Mouse (Mus musculus): Measurements from ENCODE around the gene Sntb2. TPM values are rescaled to one million over a fixed set of nuclear protein-coding genes. Genes with fewer than 3 reads are reported as not detected.

The Sntb2 gene
- total RNA-seq, 2 experiments from 2014 or later = 16.9 to 20.9 TPM

Other genes with a start within 250 kb of the Sntb2 start
- gene Has3, start 65.5 kb upstream of the Sntb2 start, total RNA-seq (2021) = under 1 TPM; 0.26 to 0.33 TPM
- gene Utp4, start 42.1 kb upstream of the Sntb2 start, total RNA-seq (2021) = 10 to 100 TPM; 48.9 to 50.9 TPM
- 10 to 100 TPM; 77.8 to 82.3 TPM for gene Vps4a, start 95.5 kb downstream of the Sntb2 start, total RNA-seq (2021)
- gene Pdf, start 112.9 kb downstream of the Sntb2 start, total RNA-seq (2021) = 10 to 100 TPM; 41.8 to 53.9 TPM
- gene Cog8, start 120.9 kb downstream of the Sntb2 start, total RNA-seq (2021) = 10 to 100 TPM; 33.2 to 35.3 TPM
- 10 to 100 TPM; 47.5 to 54.1 TPM for gene Nip7, start 121.1 kb downstream of the Sntb2 start, total RNA-seq (2021)
- gene Tmed6, start 129.9 kb downstream of the Sntb2 start, total RNA-seq (2021) = not detected
- gene Terf2, start 160.8 kb downstream of the Sntb2 start, total RNA-seq (2021) = 10 to 100 TPM; 20.5 to 22.6 TPM
- gene Cyb5b, start 214.9 kb downstream of the Sntb2 start, total RNA-seq (2021) = 100 to 1,000 TPM; 320 to 493 TPM